Comparison of ENCODE assay signal across 11 mouse cellular contexts in genomic region chr14:48179021-48179420, GRCm38 (mm10).
"Had no signal": no experiment of that assay in that cellular context is flagged by ENCODE, and none has a peak within 500 bp of the region (broad histone marks: within the 10 kb centered on the region; RNA-seq: fewer than 3 reads in every experiment).

No protein-coding gene starts in this region.

- DNase-seq: kidney, adult 8-10 months; kidney, postnatal 10 days; kidney, postnatal 36 days; left cerebral cortex, postnatal 4 days; lung, adult 2 months; lung, postnatal 14 days; lung, postnatal 4 days; midbrain, embryonic 14.5 days; thymus, adult 2 months; thymus, postnatal 14 days; thymus, postnatal 4 days had no signal
